Mouse (Mus musculus) urinary bladder, postnatal 36 days (tissue): Measurements from ENCODE around the gene Gpr37l1.
A peak's percentile ranks its signal among the peaks of the same experiment; 100 is the strongest.

ENCODE experiments used
- DNase-seq, 2 experiments: peaks; one replicate each; pipeline ENCODE4 v3.0.0; 2022; ENCODE audit warnings: low spot score in 2 of 2, mixed read lengths in 1 of 2

The Gpr37l1 gene

GRCm38 (mm10) chr1:135181880-135182623 lies 14.6 kb upstream of the Gpr37l1 start:
- DNase-seq, result no peak

- no peak for DNase-seq
Observed at GRCm38 (mm10) chr1:135181275-135181674, 13.8 kb upstream of the Gpr37l1 start.

GRCm38 (mm10) chr1:135180830-135181229 lies 13.3 kb upstream of the Gpr37l1 start:
- DNase-seq, result peak; percentile 33 to 58

- no peak for DNase-seq
Observed at GRCm38 (mm10) chr1:135178863-135179262, 11.4 kb upstream of the Gpr37l1 start.

GRCm38 (mm10) chr1:135177724-135178123 lies 10.2 kb upstream of the Gpr37l1 start:
- DNase-seq, result no peak

- no peak for DNase-seq
Observed at GRCm38 (mm10) chr1:135175176-135175575, 7.7 kb upstream of the Gpr37l1 start.

GRCm38 (mm10) chr1:135173311-135173710 lies 5.8 kb upstream of the Gpr37l1 start:
- no peak for DNase-seq

GRCm38 (mm10) chr1:135171984-135172383 lies 4.5 kb upstream of the Gpr37l1 start:
- peak; percentile 57 to 64 for DNase-seq

GRCm38 (mm10) chr1:135171202-135171601 lies 3.7 kb upstream of the Gpr37l1 start:
- DNase-seq, result no peak

- no peak for DNase-seq
Observed at GRCm38 (mm10) chr1:135170299-135170698, 2.8 kb upstream of the Gpr37l1 start.

GRCm38 (mm10) chr1:135169556-135170224 lies 2.2 kb upstream of the Gpr37l1 start:
- DNase-seq, result no peak

- no peak for DNase-seq
Observed at GRCm38 (mm10) chr1:135168453-135169200, 1.1 kb upstream of the Gpr37l1 start.

- DNase-seq, result no peak
Observed at GRCm38 (mm10) chr1:135162720-135163119, 4.8 kb downstream of the Gpr37l1 start.

- DNase-seq, result no peak
Observed at GRCm38 (mm10) chr1:135160411-135161050, 7.0 kb downstream of the Gpr37l1 start.

GRCm38 (mm10) chr1:135159556-135160123 lies 7.8 kb downstream of the Gpr37l1 start:
- DNase-seq, result no peak

- no peak for DNase-seq
Observed at GRCm38 (mm10) chr1:135159074-135159473, 8.4 kb downstream of the Gpr37l1 start.

GRCm38 (mm10) chr1:135158633-135159032 lies 8.8 kb downstream of the Gpr37l1 start:
- no peak for DNase-seq

- no peak for DNase-seq
Observed at GRCm38 (mm10) chr1:135156300-135156699, 11.2 kb downstream of the Gpr37l1 start.

GRCm38 (mm10) chr1:135154411-135154959 lies 13.0 kb downstream of the Gpr37l1 start:
- peak; percentile 63 to 71 for DNase-seq

GRCm38 (mm10) chr1:135154011-135154410 lies 13.5 kb downstream of the Gpr37l1 start:
- DNase-seq, result no peak

- DNase-seq, result no peak
Observed at GRCm38 (mm10) chr1:135148996-135149395, 18.5 kb downstream of the Gpr37l1 start.
